Mouse (Mus musculus) liver, postnatal 0 days (tissue): Measurements from ENCODE around the gene Cish. TPM values are rescaled to one million over a fixed set of nuclear protein-coding genes. Genes with fewer than 3 reads are reported as not detected.

Source experiments
- ATAC-seq: fragments of 200-750 bp; cut with Nextera tagmentation; 2 replicates; pipeline ENCODE4 v1.8.0; 2017; ENCODE audit warnings: mild to moderate bottlenecking, moderate library complexity
- DNase-seq: peaks from one replicate; pipeline ENCODE4 v3.0.0-alpha.2; 2016
- H3K27ac ChIP-seq: fragments of 300-500 bp; sonication (generic); 2 replicates; pipeline ENCODE4 v1.5.1; 2014; ENCODE audit warnings: antibody characterized with exemption, moderate library complexity, mild to moderate bottlenecking, low read depth
- H3K27me3 ChIP-seq: fragments of 300-500 bp; sonication (generic); 2 replicates; pipeline ENCODE4 v1.6.1; 2014; ENCODE audit warnings: low read length, control low read depth, mixed read lengths; ENCODE audit not compliant: insufficient read depth
- H3K36me3 ChIP-seq: fragments of 300-500 bp; sonication (generic); replicated peaks from 2 replicates; pipeline ENCODE4 v1.6.1; 2014; ENCODE audit warnings: mild to moderate bottlenecking, control low read depth, low read length, moderate library complexity, mixed read lengths; ENCODE audit not compliant: insufficient read depth
- H3K4me1 ChIP-seq: fragments of 300-500 bp; sonication (generic); 2 replicates; pipeline ENCODE4 v1.6.1; 2014; ENCODE audit warnings: antibody characterized with exemption, mild to moderate bottlenecking, control low read depth; ENCODE audit not compliant: insufficient read depth
- H3K4me2 ChIP-seq: fragments of 300-500 bp; sonication (generic); 2 replicates; pipeline ENCODE4 v1.6.1; 2014; ENCODE audit warnings: low read depth, mild to moderate bottlenecking, low read length, moderate library complexity, mixed read lengths
- H3K4me3 ChIP-seq: fragments of 300-500 bp; sonication (generic); 2 replicates; pipeline ENCODE4 v1.5.1; 2014; ENCODE audit warnings: low read depth, low read length
- H3K9ac ChIP-seq: fragments of 300-500 bp; sonication (generic); replicated peaks from 2 replicates; pipeline ENCODE4 v1.6.1; 2014; ENCODE audit warnings: mild to moderate bottlenecking, moderate library complexity
- H3K9me3 ChIP-seq: fragments of 300-500 bp; sonication (generic); 2 replicates; pipeline ENCODE4 v1.6.1; 2016; ENCODE audit warnings: mild to moderate bottlenecking, control low read depth, low read length, mixed read lengths
- CTCF ChIP-seq: sonication (generic); IDR thresholded peaks from 2 replicates; pipeline ENCODE4 v1.5.1; 2016; ENCODE audit warnings: antibody characterized with exemption, low read depth
- EP300 ChIP-seq: IDR thresholded peaks from 2 replicates; pipeline ENCODE4 v1.6.1; 2016; ENCODE audit warnings: antibody characterized with exemption, low read depth, mild to moderate bottlenecking
- WGBS: fragments of 180-500 bp; shearing (Covaris S2); extraction: QIAGEN DNeasy Blood & Tissue Kit; methylation state at CpG from one replicate; pipeline ENCODE4 v1.1.7; 2014; ENCODE audit not compliant: insufficient replicate concordance; 5-methylcytosine and 5-hydroxymethylcytosine counted together
- polyA plus RNA-seq: library from polyadenylated mRNA; unstranded; fragments of >200 nt; fragmentation: Nextera tagmentation; extraction: Ambion mirVana; gene quantifications from 2 replicates; pipeline ENCODE4 v1.2.1, GENCODE M21; 2015

Gene Cish
- polyA plus RNA-seq, 1 experiment from 2014 or later, result 21.9 TPM

DNA sequence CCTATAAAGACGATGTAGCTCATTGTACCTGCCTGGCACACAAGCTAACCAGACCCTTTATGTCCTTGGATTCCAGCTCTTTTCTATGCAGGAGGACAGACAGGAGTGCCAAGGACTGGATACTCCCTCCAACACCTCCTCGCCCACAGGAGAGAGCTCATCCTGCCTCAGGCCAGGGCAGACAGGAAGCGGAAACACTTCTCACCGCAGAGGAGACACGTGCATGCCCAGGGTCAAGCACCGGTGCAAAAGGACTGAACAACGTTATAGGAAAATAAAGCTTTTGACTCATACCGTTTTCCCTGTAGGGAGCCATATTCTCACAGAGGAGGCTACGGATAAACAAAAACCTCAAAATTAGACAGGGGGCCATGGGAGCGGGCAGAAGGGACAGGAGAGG is 22.6 kb upstream of the Cish start:
- no peak for ATAC-seq
- Histone ChIP-seq H3K9ac (no peak overlapping the region), H3K9me3 (no peaks in the 10 kb centered on the region), H3K4me1 (peaks cover 7% of the 10 kb centered on the region), H3K27ac (no peak overlapping the region), H3K27me3 (no peaks in the 10 kb centered on the region), H3K36me3 (no peaks in the 10 kb centered on the region), H3K4me3 (no peak overlapping the region), H3K4me2 (no peak overlapping the region)
- WGBS, result 41% methylated on average over 10 of the region's 10 CpGs
- no peak for DNase-seq
- no peak for TF ChIP-seq CTCF
- no peak for TF ChIP-seq EP300

- no peak for ATAC-seq
- H3K9me3 ChIP-seq, result no peaks in the 10 kb centered on the region
- H3K4me3 ChIP-seq, result no peak overlapping the region
- no peak overlapping the region for H3K4me2 ChIP-seq
- no peak for DNase-seq
- H3K36me3 ChIP-seq, result no peaks in the 10 kb centered on the region
- WGBS, result 80% methylated on average over 6 of the region's 6 CpGs
- TF ChIP-seq EP300 (no peak), CTCF (no peak)
- no peaks in the 10 kb centered on the region for H3K27me3 ChIP-seq
- H3K27ac ChIP-seq, result no peak overlapping the region
- H3K9ac ChIP-seq, result no peak overlapping the region
- H3K4me1 ChIP-seq, result peaks cover 8% of the 10 kb centered on the region
These were observed 21.1 kb upstream of the Cish start for GRCm38 (mm10) chr9:107274751-107275150.

DNA sequence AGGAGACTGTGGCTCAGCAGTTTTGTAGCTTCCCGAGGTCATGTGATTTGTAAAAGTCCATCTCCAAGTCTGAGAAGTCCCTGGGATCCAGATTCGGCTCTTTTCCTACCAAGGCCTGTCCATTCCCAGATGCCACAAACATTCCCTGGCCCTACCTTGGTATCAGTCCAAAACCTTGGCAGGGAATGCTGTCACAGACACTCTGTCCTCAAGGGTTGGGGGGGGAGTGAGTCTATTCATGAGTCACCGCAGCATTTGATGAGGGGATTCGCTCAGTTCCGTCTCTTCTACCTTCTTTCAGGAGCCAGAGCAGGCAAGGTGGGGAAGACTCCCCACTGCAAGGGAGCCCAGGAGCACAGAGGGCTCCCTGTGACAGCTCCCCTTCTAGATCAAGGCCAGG is 20.1 kb upstream of the Cish start:
- Histone ChIP-seq H3K4me3 (no peak overlapping the region), H3K9ac (no peak overlapping the region), H3K9me3 (no peaks in the 10 kb centered on the region), H3K4me2 (no peak overlapping the region), H3K36me3 (no peaks in the 10 kb centered on the region), H3K27me3 (no peaks in the 10 kb centered on the region), H3K27ac (no peak overlapping the region), H3K4me1 (peaks cover 18% of the 10 kb centered on the region)
- DNase-seq (no peak), ATAC-seq (no peak)
- no peak for TF ChIP-seq EP300
- TF ChIP-seq CTCF, result no peak
- WGBS, result 84% methylated on average over 5 of the region's 5 CpGs

- WGBS, result 75% methylated on average over 7 of the region's 7 CpGs
- no peak for DNase-seq
- no peak for ATAC-seq
These were observed 18.2 kb upstream of the Cish start for GRCm38 (mm10) chr9:107277603-107278002.

GRCm38 (mm10) chr9:107278126-107278525 is 17.7 kb upstream of the Cish start:
- Histone ChIP-seq H3K4me3 (no peak overlapping the region), H3K9me3 (no peaks in the 10 kb centered on the region), H3K27ac (no peak overlapping the region), H3K4me1 (peaks cover 13% of the 10 kb centered on the region), H3K4me2 (no peak overlapping the region), H3K9ac (no peak overlapping the region), H3K36me3 (no peaks in the 10 kb centered on the region), H3K27me3 (no peaks in the 10 kb centered on the region)
- TF ChIP-seq CTCF (no peak), EP300 (no peak)
- ATAC-seq (no peak), DNase-seq (no peak)
- WGBS, result 49% methylated on average over 4 of the region's 4 CpGs

More at GRCm38 (mm10) chr9:107277603-107278002, 18.2 kb upstream of the Cish start:
- H3K4me3 ChIP-seq, result no peak overlapping the region
- H3K4me2 ChIP-seq, result no peak overlapping the region
- TF ChIP-seq EP300 (no peak), CTCF (no peak)
- H3K4me1 ChIP-seq, result peaks cover 13% of the 10 kb centered on the region
- no peaks in the 10 kb centered on the region for H3K27me3 ChIP-seq
- no peak overlapping the region for H3K9ac ChIP-seq
- no peak overlapping the region for H3K27ac ChIP-seq
- H3K36me3 ChIP-seq, result no peaks in the 10 kb centered on the region
- H3K9me3 ChIP-seq, result no peaks in the 10 kb centered on the region

DNA sequence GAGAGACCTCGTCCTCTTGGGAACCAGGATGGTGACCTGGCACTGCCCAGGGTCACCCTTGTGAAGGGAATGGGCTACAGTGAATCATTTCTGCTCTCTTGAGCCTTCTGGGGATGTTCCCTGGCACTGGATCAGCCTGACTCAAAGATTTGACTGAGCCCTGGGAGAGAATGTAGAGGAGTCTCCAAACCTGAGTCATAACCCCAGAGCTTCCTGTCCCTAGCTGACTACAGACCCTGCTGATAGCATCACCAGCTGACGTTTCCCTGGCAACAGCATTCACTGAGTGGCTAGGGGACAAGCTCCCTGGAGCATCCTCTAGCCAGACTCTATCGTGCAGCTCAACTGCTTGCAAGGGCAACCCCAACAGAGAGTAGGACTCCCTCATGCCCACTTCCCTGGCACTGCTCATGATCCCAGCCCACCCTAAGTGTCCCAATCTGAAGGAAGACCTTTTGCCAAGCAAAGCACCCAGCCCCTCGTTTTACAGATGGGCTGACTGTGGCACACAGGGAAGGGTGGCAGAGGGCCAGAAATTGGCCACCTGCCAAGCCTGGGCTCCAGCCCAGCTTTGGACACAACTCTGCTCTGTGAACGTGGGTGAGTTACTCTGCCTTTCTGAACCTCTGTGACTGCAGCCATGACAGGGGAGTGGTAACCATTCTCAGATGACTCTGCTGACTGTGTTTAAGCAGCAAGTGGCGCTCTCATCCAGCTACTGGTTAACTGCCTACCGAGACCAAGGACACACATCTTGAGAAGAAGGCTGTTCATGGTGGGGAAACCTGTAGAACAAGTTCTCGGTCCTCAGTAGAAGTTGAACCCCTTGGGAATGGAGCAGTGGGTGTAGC is 17.1 kb upstream of the Cish start:
- no peaks in the 10 kb centered on the region for H3K36me3 ChIP-seq
- no peaks in the 10 kb centered on the region for H3K9me3 ChIP-seq
- no peak overlapping the region for H3K4me3 ChIP-seq
- no peak overlapping the region for H3K27ac ChIP-seq
- no peak overlapping the region for H3K9ac ChIP-seq
- no peak for TF ChIP-seq EP300
- no peak for TF ChIP-seq CTCF
- peak overlapping the region; percentile 60; the same call in 1 of the 2 replicates for H3K4me2 ChIP-seq
- H3K4me1 ChIP-seq, result peaks cover 13% of the 10 kb centered on the region
- WGBS, result 45% methylated on average over 8 of the region's 8 CpGs
- ATAC-seq (no peak), DNase-seq (no peak)
- no peaks in the 10 kb centered on the region for H3K27me3 ChIP-seq
